Mouse (Mus musculus): ENCODE results near the gene Arhgap42. TPM values are rescaled to one million over a fixed set of nuclear protein-coding genes. Genes with fewer than 3 reads are reported as not detected.
A peak's percentile ranks its signal among the peaks of the same experiment; 100 is the strongest.

Gene Arhgap42
- polyA plus RNA-seq, 1 experiment from 2014 or later, result 43.0 TPM

GRCm38 (mm10) chr9:9015108-9015507 is 223.8 kb downstream of the Arhgap42 start:
- no peak overlapping the region for H3K4me2 ChIP-seq (ENCODE audit: low read depth, severe bottlenecking)
- WGBS, result 93% methylated on average over 2 of the region's 2 CpGs
- no peak for ATAC-seq (ENCODE audit: insufficient number of reproducible peaks, low FRiP score, low TSS enrichment, low read depth)
- no peak overlapping the region for H3K4me3 ChIP-seq (ENCODE audit: low read depth, low read length)
- no peak for DNase-seq (ENCODE audit: low spot score)
- H3K4me1 ChIP-seq (ENCODE audit: control insufficient read depth, insufficient read depth, low read length), result no peaks in the 10 kb centered on the region
- H3K9ac ChIP-seq (ENCODE audit: low read length), result no peak overlapping the region
- no peaks in the 10 kb centered on the region for H3K27me3 ChIP-seq (ENCODE audit: control insufficient read depth, insufficient read depth, low read length)
- H3K27ac ChIP-seq (replicated peaks; ENCODE audit: low read depth, low read length), result no peak overlapping the region
- H3K36me3 ChIP-seq (ENCODE audit: control insufficient read depth, insufficient read depth, low read length), result no peaks in the 10 kb centered on the region
- H3K9me3 ChIP-seq (ENCODE audit: control insufficient read depth, low read length), result no peaks in the 10 kb centered on the region

GRCm38 (mm10) chr9:9001170-9001569 is 237.7 kb downstream of the Arhgap42 start:
- no peaks in the 10 kb centered on the region for H3K9me3 ChIP-seq (ENCODE audit: control insufficient read depth, low read length)
- no peak overlapping the region for H3K9ac ChIP-seq (ENCODE audit: low read length)
- H3K27ac ChIP-seq (replicated peaks; ENCODE audit: low read depth, low read length), result no peak overlapping the region
- no peaks in the 10 kb centered on the region for H3K4me1 ChIP-seq (ENCODE audit: control insufficient read depth, insufficient read depth, low read length)
- no peak overlapping the region for H3K4me2 ChIP-seq (ENCODE audit: low read depth, severe bottlenecking)
- H3K27me3 ChIP-seq (ENCODE audit: control insufficient read depth, insufficient read depth, low read length), result no peaks in the 10 kb centered on the region
- no peaks in the 10 kb centered on the region for H3K36me3 ChIP-seq (ENCODE audit: control insufficient read depth, insufficient read depth, low read length)
- no peak overlapping the region for H3K4me3 ChIP-seq (ENCODE audit: low read depth, low read length)
- no peak for ATAC-seq (ENCODE audit: insufficient number of reproducible peaks, low FRiP score, low TSS enrichment, low read depth)
- no peak for DNase-seq (ENCODE audit: low spot score)

GRCm38 (mm10) chr9:8996494-8996893 is 242.4 kb downstream of the Arhgap42 start:
- Histone ChIP-seq H3K4me2 (ENCODE audit: low read depth, severe bottlenecking) (no peak overlapping the region), H3K36me3 (ENCODE audit: control insufficient read depth, insufficient read depth, low read length) (no peaks in the 10 kb centered on the region), H3K27me3 (ENCODE audit: control insufficient read depth, insufficient read depth, low read length) (no peaks in the 10 kb centered on the region), H3K4me1 (ENCODE audit: control insufficient read depth, insufficient read depth, low read length) (no peaks in the 10 kb centered on the region), H3K27ac (replicated peaks; ENCODE audit: low read depth, low read length) (no peak overlapping the region), H3K9me3 (ENCODE audit: control insufficient read depth, low read length) (no peaks in the 10 kb centered on the region), H3K9ac (ENCODE audit: low read length) (no peak overlapping the region), H3K4me3 (ENCODE audit: low read depth, low read length) (no peak overlapping the region)
- WGBS, result 89% methylated on average over 2 of the region's 2 CpGs
- ATAC-seq (ENCODE audit: insufficient number of reproducible peaks, low FRiP score, low TSS enrichment, low read depth), result no peak
- DNase-seq (ENCODE audit: low spot score), result no peak

GRCm38 (mm10) chr9:8982315-8982714 is 256.6 kb downstream of the Arhgap42 start:
- no peak overlapping the region for H3K27ac ChIP-seq (replicated peaks; ENCODE audit: low read depth, low read length)
- ATAC-seq (ENCODE audit: insufficient number of reproducible peaks, low FRiP score, low TSS enrichment, low read depth) (no peak), DNase-seq (ENCODE audit: low spot score) (no peak)
- WGBS, result 76% methylated on average over 3 of the region's 3 CpGs
- H3K4me2 ChIP-seq (ENCODE audit: low read depth, severe bottlenecking), result no peak overlapping the region
- no peaks in the 10 kb centered on the region for H3K36me3 ChIP-seq (ENCODE audit: control insufficient read depth, insufficient read depth, low read length)
- H3K9ac ChIP-seq (ENCODE audit: low read length), result no peak overlapping the region
- no peak overlapping the region for H3K4me3 ChIP-seq (ENCODE audit: low read depth, low read length)
- no peaks in the 10 kb centered on the region for H3K27me3 ChIP-seq (ENCODE audit: control insufficient read depth, insufficient read depth, low read length)
- no peaks in the 10 kb centered on the region for H3K4me1 ChIP-seq (ENCODE audit: control insufficient read depth, insufficient read depth, low read length)
- no peaks in the 10 kb centered on the region for H3K9me3 ChIP-seq (ENCODE audit: control insufficient read depth, low read length)

GRCm38 (mm10) chr9:8977775-8978174 is 261.1 kb downstream of the Arhgap42 start:
- no peaks in the 10 kb centered on the region for H3K27me3 ChIP-seq (ENCODE audit: control insufficient read depth, insufficient read depth, low read length)
- no peak overlapping the region for H3K4me3 ChIP-seq (ENCODE audit: low read depth, low read length)
- no peak overlapping the region for H3K4me2 ChIP-seq (ENCODE audit: low read depth, severe bottlenecking)
- DNase-seq (ENCODE audit: low spot score) (no peak), ATAC-seq (ENCODE audit: insufficient number of reproducible peaks, low FRiP score, low TSS enrichment, low read depth) (no peak)
- WGBS, result 68% methylated on average over 2 of the region's 2 CpGs
- no peak overlapping the region for H3K9ac ChIP-seq (ENCODE audit: low read length)
- H3K36me3 ChIP-seq (ENCODE audit: control insufficient read depth, insufficient read depth, low read length), result no peaks in the 10 kb centered on the region
- H3K4me1 ChIP-seq (ENCODE audit: control insufficient read depth, insufficient read depth, low read length), result no peaks in the 10 kb centered on the region
- H3K27ac ChIP-seq (replicated peaks; ENCODE audit: low read depth, low read length), result no peak overlapping the region
- no peaks in the 10 kb centered on the region for H3K9me3 ChIP-seq (ENCODE audit: control insufficient read depth, low read length)

- no peaks in the 10 kb centered on the region for H3K9me3 ChIP-seq (ENCODE audit: control insufficient read depth, low read length)
- DNase-seq (ENCODE audit: low spot score), result no peak
- no peak for ATAC-seq (ENCODE audit: insufficient number of reproducible peaks, low FRiP score, low TSS enrichment, low read depth)
- H3K9ac ChIP-seq (ENCODE audit: low read length), result no peak within 1 kb of the TSS
- H3K27me3 ChIP-seq (ENCODE audit: control insufficient read depth, insufficient read depth, low read length), result no peaks in the 10 kb centered on the region
- no peaks in the 10 kb centered on the region for H3K36me3 ChIP-seq (ENCODE audit: control insufficient read depth, insufficient read depth, low read length)
- 79% methylated on average over 2 of the region's 2 CpGs for WGBS
- H3K27ac ChIP-seq (replicated peaks; ENCODE audit: low read depth, low read length), result no peak within 1 kb of the TSS
- H3K4me2 ChIP-seq (ENCODE audit: low read depth, severe bottlenecking), result no peak within 1 kb of the TSS
- no peaks in the 10 kb centered on the region for H3K4me1 ChIP-seq (ENCODE audit: control insufficient read depth, insufficient read depth, low read length)
- no peak within 1 kb of the TSS for H3K4me3 ChIP-seq (ENCODE audit: low read depth, low read length)
Measured at GRCm38 (mm10) chr9:8971491-8971890, 267.4 kb downstream of the Arhgap42 start, which contains the start of gene Gm16485. Gene Gm16485, plus strand, starts transcription at chr9:8971791.

GRCm38 (mm10) chr9:8970240-8970639 is 268.7 kb downstream of the Arhgap42 start:
- Histone ChIP-seq H3K4me3 (ENCODE audit: low read depth, low read length) (no peak overlapping the region), H3K27ac (replicated peaks; ENCODE audit: low read depth, low read length) (no peak overlapping the region), H3K36me3 (ENCODE audit: control insufficient read depth, insufficient read depth, low read length) (no peaks in the 10 kb centered on the region), H3K27me3 (ENCODE audit: control insufficient read depth, insufficient read depth, low read length) (no peaks in the 10 kb centered on the region), H3K4me2 (ENCODE audit: low read depth, severe bottlenecking) (no peak overlapping the region), H3K9ac (ENCODE audit: low read length) (no peak overlapping the region), H3K9me3 (ENCODE audit: control insufficient read depth, low read length) (no peaks in the 10 kb centered on the region), H3K4me1 (ENCODE audit: control insufficient read depth, insufficient read depth, low read length) (no peaks in the 10 kb centered on the region)
- ATAC-seq (ENCODE audit: insufficient number of reproducible peaks, low FRiP score, low TSS enrichment, low read depth) (no peak), DNase-seq (ENCODE audit: low spot score) (no peak)
- 69% methylated on average over 7 of the region's 7 CpGs for WGBS

GRCm38 (mm10) chr9:8964512-8965133 is 274.3 kb downstream of the Arhgap42 start:
- H3K27me3 ChIP-seq (ENCODE audit: control insufficient read depth, insufficient read depth, low read length), result no peaks in the 10 kb centered on the region
- no peaks in the 10 kb centered on the region for H3K4me1 ChIP-seq (ENCODE audit: control insufficient read depth, insufficient read depth, low read length)
- no peak overlapping the region for H3K27ac ChIP-seq (replicated peaks; ENCODE audit: low read depth, low read length)
- WGBS, result 68% methylated on average over 8 of the region's 8 CpGs
- no peaks in the 10 kb centered on the region for H3K36me3 ChIP-seq (ENCODE audit: control insufficient read depth, insufficient read depth, low read length)
- ATAC-seq (ENCODE audit: insufficient number of reproducible peaks, low FRiP score, low TSS enrichment, low read depth) (no peak), DNase-seq (ENCODE audit: low spot score) (peak; percentile 42)
- no peak overlapping the region for H3K4me2 ChIP-seq (ENCODE audit: low read depth, severe bottlenecking)
- H3K4me3 ChIP-seq (ENCODE audit: low read depth, low read length), result no peak overlapping the region
- no peak overlapping the region for H3K9ac ChIP-seq (ENCODE audit: low read length)
- no peaks in the 10 kb centered on the region for H3K9me3 ChIP-seq (ENCODE audit: control insufficient read depth, low read length)

GRCm38 (mm10) chr9:8953306-8953705 is 285.6 kb downstream of the Arhgap42 start:
- ATAC-seq (ENCODE audit: insufficient number of reproducible peaks, low FRiP score, low TSS enrichment, low read depth), result no peak
- Histone ChIP-seq H3K4me3 (ENCODE audit: low read depth, low read length) (no peak overlapping the region), H3K9me3 (ENCODE audit: control insufficient read depth, low read length) (no peaks in the 10 kb centered on the region), H3K27me3 (ENCODE audit: control insufficient read depth, insufficient read depth, low read length) (no peaks in the 10 kb centered on the region), H3K36me3 (ENCODE audit: control insufficient read depth, insufficient read depth, low read length) (no peaks in the 10 kb centered on the region), H3K4me2 (ENCODE audit: low read depth, severe bottlenecking) (no peak overlapping the region), H3K27ac (replicated peaks; ENCODE audit: low read depth, low read length) (no peak overlapping the region), H3K4me1 (ENCODE audit: control insufficient read depth, insufficient read depth, low read length) (no peaks in the 10 kb centered on the region), H3K9ac (ENCODE audit: low read length) (no peak overlapping the region)
- no peak for DNase-seq (ENCODE audit: low spot score)
